Mouse (Mus musculus) mesoderm, embryonic 11.5 days (tissue): ENCODE results near the gene Arel1.

Source experiments
- DNase-seq: peaks from one replicate; pipeline ENCODE4 v3.0.0-alpha.2; 2012; ENCODE audit warnings: low read depth, low spot score

Arel1 gene

DNA sequence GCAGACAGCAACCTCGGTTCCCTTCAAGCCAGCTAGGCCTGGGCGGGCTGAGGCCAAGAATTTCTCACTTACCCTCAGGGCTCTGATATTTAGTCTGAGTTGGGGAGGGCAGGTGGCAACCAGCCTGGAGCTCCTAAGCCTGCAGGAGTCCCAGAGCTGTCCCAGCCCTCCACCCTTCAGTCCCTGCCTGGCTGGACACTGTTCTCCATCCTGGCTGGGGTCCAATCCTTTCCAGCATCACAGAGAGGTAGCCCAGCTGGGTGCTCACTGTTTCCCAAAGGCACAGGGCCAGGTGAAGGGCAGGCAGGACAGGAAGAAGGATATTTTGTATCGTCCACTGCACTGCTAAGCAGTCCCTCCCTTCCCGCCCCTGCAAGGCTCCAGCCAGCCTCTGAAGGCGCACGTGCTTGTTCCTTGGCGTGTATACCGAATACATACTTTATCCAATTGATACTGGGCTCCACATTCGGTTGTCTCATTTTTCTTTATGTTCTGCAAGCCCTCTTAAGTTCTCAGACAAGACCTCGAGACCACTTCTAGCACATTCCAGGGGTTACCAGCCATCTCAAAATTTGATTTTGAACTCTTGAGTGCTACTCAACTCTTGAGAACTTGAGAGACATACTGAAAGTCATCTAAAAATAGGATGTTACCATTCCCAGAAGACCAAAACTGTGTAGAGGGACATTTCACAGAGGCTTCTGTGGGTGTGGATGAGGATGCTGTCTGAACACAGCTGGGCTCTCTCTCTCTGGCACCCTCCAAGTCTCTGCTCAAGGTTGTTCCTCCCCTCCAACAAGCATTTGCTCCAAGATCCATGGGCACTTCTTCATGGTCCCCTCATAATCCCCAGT lies 62.8 kb downstream of the Arel1 start:
- DNase-seq: no peak

DNA sequence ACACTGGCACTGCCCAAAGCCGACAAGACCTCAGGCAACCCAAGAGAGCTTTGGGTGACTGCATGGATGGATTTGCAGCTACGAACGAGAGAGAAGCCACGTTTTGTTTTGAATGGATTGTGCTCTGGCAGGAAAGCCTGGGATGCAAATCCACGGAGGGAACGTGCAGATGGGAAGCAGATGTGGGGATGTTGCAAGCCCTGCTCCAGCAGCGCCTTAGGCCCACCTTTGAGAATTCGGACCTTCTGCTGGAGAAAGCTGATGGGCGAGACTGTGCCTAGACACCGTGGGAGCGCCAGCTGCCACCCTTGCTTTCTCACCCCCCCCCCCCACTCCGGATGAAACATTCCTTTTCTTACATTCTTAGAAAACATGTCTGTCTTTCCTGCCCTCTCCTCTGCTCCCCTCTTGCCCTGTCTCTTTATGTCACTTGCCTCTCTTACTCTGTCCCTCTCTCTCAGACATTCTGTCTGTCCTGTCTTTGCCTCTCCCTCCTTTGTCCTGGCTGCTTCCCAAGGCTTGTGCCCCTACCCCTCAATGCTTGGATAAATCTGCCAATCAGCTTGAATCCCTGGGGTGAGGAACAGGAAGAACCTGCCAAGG lies 63.6 kb downstream of the Arel1 start:
- DNase-seq: peak; percentile 45

DNA sequence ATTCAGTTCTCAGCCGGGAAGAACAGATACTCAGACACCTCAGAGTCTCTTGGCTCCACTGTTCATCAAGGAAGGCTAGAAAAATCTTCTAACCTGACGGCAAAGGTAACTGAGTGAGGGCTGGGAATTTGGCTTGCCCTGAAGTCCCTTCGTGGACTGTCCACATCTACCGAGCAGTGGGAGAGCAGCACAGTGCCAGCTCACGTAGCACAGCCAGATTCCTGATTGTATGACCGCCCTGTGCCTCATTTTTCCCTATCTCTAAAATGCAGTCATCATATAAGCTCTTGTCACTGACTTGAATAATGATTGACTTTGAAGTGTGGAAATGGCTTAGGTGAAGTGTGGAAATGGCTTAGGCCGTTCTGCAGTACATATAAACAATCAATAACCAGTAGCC lies 66.3 kb downstream of the Arel1 start:
- DNase-seq: no peak

DNA sequence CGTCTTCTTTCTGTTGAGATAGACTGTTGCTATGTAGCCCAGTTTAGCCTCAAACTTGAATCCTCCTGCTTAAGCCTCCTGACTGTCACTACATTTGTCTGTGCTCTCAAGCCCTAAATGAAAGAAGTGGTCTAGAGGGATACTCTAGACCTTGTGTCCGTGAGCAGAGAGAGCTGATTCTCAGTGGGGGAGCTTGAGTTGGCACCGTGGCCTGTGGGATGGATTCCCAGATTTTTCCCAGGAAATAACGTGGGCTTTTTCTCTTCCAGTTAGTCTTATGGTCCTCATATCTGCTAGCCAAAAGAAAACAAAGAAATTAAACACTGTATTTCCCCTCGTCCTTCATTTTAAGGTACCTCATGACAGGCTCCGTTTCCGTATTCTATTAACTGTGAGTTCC lies 70.4 kb downstream of the Arel1 start:
- no peak for DNase-seq

DNA sequence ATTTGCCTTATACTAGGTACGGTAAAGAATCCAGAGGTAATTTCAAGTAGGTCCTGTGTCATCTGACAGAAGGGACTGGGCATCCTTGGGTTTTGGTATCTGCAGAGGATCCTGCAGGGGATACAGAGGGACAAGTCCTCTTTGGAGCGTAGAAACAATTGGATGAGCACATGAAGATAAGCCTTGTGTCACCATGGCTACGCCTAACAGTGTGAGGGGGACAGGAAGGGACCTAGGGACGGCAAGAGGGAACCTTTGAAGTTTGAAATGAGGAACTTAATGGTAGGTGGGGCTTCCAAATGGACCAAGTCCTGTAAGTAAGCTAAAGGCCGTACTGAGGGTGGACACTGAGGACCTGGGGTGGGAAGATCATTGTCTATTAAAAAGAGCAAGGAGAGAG lies 73.4 kb downstream of the Arel1 start:
- DNase-seq: no peak

DNA sequence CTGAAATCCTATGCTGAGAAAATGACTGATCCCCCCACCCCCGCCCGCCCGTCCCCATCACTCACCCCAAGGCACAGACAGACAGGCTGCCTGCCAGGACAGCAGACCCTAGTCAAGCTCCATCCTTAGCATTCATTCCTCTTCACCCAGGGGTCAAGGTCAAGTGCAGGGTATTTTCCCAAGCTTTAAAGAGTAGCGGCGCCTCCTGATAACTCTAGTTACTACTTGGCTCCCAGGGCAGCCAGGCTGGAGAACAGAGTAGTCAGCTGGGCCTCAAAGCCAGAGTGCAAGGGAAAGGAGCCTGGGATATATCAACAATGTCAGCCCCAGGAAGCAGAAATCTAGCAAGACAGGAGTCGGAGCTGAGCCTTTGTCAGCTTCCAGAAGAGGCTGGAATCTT lies 74.5 kb downstream of the Arel1 start:
- DNase-seq: no peak

DNA sequence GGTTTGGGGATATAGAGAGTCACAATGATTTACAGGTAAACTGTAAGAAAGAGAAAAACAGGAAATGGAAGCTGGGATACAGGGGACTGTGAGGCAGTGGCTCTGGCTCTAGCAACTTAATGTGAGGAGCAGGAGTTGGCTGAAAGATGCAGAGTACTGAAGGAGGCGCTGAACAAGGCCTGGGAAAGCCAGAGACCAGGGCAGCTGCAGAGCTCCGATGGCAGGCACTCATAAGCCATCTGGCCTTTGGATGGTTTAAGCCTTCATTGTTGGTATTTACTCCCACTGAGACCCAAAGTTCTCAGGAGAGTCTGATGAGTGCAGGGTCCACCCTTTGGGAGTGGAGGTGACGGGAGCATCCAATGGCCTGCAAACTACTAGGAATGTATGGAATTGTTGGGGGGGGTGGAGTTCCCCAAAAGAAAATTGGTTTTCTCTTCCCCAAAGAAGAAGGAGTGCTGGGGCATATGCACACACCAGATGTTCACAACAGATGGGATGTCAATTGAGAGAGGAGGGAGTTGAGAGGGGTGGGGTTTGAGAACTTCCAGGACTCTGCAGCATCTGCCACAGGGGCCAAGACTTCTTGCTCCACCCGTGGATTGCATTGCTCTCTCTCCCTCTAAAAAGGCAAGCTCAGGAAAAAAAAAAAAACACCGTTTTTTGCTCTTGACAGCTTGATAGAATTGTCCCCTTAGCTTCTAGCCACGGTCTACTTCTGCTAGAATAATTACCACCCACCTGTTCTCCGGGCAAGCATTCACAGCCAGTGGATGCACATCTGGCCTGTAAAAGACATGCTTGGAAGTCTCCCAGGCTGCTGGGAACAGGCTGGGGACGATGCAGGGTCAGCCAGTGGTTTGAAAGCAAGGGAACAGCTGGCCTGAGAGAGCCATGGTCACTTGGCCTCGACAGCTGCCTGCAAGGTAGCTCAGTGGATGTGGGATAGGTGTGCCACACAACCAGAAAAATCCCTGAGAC lies 76.8 kb downstream of the Arel1 start:
- no peak for DNase-seq

DNA sequence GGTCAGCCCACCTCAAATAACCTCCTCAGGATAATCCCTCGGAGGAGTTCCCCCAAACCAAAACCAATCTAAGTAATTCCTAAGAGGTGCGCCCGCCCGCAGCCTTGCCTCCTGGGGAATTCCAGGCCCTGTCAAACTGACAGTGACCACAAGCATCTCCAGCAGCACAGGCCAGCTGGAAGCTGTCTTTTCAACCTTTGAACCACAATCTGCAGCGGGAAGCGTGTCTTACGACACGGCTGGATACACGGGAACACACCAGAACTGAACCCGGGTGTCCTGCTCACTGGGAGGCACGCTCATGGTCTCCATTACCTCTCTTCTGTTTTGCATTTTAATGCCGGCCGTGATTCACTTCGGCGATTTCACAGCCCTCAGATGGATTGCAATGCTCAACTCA lies 80.4 kb downstream of the Arel1 start:
- DNase-seq: no peak

DNA sequence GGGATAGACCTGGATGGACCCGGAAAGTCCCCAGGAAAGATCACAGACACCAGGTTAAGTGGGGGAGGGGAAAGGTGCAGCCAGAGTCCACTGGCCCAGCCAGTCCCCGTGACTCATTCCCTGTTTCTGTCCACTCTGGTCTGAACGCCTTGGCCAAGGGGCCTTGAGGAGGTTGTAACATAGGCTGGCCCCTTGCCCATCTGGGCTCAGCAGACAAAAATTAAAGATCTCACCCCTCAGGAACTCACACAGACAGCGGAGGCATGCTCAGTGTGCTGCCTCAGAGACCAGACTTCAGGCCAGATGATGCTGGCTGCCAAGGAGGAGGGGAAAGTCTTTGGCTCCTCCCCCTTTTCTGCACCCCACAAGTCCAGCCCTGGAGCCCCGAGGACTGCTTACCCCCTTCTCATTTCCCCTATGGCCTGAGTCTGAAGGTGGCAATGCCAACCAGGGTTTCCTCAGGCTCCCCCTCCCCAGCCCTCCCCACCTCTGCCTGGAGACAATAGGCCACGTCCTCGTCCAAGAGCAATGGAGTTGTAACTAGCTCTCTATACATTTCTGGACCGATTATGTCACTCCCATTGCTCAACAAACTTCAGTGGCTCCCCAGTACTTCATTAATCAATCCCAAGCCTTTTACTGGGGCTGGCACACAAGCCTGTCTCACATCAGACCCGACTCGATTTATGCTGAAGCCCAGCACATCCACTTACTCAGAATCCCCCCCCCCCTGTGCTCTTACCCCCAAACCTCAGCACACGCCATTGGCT lies 85.4 kb downstream of the Arel1 start:
- DNase-seq: no peak

DNA sequence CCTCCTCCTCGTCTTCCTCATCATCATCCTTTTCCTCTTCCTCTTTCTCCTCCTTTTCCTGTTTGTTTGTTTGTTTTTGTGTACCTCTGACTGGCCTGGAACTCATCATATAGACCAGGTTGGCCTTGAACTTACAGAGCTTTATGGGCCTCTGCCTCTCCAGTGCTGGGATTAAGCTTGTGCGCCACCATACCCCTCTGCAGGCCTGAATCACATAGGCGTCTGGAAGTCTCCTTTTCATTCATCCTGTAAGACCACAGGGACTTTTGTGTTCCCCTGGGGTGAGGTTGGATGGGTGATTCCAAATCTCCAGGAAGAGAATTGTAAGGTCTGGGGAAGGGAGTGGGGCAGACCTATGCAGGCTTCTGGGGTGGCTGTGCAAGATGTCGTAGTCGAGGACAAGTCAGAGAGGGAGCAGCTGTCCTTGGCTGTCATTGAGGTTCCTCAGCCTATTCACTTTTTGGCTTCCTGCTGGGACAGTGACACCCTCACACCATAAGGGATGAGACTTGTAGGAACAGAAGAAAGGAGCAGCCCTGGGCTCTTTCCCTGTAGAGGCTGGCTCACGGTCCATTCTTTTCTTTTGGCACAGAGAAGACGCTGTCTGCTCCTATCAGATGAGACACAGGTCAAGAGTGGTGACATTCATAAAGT lies 86.2 kb downstream of the Arel1 start:
- DNase-seq: peak; percentile 38

DNA sequence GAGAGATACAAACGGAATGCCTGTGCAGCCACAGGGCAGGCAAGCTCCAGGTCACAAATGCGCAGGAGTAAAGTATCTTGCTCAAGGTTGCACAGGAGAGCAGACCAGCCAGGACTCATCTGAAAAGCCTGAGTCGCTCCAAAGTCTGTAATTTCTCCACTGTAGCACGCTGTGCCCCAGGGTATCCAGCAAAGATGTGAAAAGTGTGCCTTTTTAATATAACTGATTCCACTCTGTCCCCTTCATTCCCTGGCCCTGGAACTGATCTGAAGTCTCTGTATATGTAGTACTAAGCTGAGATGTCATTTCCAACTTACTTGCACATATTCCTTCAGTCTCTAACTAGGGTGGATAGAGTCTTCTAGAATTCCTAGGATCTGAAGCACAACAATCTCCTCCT lies 87.9 kb downstream of the Arel1 start:
- DNase-seq: peak; percentile 44

DNA sequence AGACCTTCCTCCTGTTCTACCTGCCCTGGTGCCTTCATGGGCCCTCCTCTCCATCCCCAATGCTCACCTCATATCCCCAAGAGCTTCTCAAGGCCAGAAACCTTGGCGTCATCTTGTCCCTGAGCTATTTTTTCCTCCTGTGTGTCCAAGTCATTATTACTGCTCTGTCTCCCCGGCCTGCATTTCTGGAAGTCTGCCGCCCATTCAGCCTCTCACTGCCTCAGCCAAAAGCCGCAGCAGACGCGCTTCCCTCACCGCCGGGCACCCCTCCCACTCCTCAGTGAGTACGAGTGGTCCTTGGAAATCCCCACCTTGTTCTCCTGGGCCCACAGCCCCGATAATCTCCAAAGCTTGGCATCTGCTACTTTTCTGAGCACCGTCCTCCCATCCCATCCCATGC lies 90.6 kb downstream of the Arel1 start:
- DNase-seq: no peak

DNA sequence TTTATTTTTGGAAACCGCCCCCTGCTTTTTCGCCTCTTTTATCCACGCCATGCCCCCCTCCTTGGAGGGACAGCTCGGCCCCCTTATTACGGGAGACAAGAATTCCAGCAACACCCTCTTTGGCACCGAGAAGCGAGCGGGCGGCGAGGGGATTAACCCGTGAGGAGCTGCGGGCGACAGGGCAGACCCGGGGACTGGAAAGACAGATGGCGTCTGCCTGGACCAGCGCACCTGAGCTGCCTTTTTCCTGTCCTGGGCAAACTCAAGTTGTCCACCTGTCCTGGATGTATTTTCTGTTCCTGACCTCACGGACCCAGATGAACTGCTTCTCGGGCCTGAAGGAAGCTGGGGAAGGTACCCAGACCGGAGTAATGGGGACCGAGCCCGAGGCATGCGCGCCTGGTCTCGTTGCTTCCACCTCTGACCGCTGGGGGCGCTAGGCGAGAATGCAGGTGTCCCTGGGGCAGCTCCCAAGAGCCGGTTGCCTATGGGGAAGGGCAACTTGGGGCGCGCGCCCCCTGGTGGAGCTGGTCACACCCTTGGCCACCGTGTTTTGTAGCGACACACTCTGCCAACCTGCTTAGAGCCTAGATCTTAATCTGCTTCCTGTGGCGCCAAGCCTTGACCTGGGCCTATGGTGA lies 94.1 kb downstream of the Arel1 start, which contains the start of gene Ltbp2:
Gene Ltbp2 (minus strand): TSS at position 52 of the 641 bp plus-strand sequence.
- peak; percentile 76 for DNase-seq

DNA sequence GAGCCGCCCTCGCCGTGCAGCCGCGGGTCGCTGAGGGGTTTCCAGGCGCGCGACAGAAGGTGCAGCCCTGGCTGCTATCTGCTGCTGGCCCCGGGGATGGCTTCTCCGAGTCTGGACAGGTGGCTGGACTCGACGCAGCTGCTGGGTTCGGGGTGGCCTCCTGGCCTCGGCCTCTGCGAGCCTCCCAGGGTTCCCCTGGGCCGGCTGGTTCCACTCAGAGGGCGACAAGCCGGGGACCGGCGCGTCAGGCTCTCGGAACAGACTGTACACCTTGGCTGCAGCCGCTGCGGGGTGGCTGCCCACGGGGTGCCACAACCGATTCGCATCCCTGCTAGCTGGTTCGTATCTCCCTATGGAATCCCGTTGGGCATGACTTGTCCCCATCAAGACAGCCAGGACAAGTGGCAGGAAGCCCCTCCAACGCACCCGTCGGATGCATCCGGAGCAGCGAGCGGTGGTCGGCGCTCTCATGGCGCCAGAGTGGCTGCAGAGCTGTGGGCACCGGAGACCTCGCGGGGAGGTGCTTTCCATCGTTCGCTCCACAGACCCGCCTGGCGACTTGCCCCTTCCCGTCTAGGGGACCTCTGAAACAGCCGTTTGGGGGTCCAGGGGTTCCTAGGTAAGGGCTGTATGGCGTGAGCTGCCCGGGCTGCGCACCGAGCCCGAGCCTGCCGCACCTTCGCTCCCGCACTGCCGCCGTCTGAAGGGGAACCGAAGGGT lies 94.8 kb downstream of the Arel1 start:
- DNase-seq: no peak

DNA sequence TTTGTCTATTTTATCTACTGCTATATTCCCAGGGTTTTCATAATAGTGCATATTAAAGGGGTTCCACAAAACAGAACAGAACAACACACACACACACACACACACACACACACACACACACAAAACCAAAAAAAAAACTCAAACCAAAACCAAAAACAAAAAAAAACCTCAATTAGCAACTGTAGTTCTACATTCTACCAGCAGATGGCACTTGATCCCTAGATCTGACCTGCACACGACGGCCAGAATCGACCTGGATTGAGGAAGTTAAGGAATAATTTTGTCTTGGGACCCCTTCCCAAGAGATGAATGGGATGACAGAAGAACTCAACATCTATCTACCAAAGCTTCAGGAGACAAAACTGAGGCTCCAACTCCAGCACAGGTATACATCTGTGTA lies 97.3 kb downstream of the Arel1 start:
- DNase-seq: peak; percentile 65

DNA sequence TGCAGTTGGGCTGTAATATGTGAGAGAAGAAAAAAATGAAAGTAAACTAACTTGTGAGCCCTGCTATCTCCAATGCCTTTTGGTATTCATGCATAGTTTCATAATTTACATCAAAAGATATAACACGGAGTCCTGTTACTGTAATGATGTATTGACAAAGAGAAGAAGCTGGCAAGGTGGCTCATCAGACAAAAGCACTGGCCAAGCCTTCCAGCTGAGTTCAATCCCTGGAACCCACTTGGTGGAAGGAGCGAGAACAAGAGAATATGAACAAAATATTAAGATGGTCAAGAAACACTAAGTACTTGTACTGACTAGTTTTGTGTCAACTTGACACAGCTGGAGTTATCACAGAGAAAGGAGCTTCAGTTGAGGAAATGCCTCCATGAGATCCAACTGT lies 98.4 kb downstream of the Arel1 start:
- DNase-seq: no peak
